Mouse (Mus musculus): ENCODE measurements around the gene Dexi.

The Dexi gene

GRCm38 (mm10) chr16:10540763-10541597, 1.9 kb downstream of the Dexi start:
- no peak for DNase-seq

- DNase-seq: no peak
Observed at GRCm38 (mm10) chr16:10536961-10537360, 5.9 kb downstream of the Dexi start.

- DNase-seq: no peak
Observed at GRCm38 (mm10) chr16:10536323-10536722, 6.5 kb downstream of the Dexi start.

- peak; percentile 49 to 64 for DNase-seq
Observed at GRCm38 (mm10) chr16:10534567-10534966, 8.3 kb downstream of the Dexi start.

- no peak for DNase-seq
Observed at GRCm38 (mm10) chr16:10533781-10534180, 9.1 kb downstream of the Dexi start.

GRCm38 (mm10) chr16:10530179-10530578, 12.7 kb downstream of the Dexi start:
- no peak for DNase-seq

- no peak for DNase-seq
Observed at GRCm38 (mm10) chr16:10528382-10528781, 14.5 kb downstream of the Dexi start.

- DNase-seq: peak; percentile 42 to 44
Observed at GRCm38 (mm10) chr16:10527046-10527644, 15.7 kb downstream of the Dexi start.

- DNase-seq: no peak
Observed at GRCm38 (mm10) chr16:10525610-10525980, 17.3 kb downstream of the Dexi start.

GRCm38 (mm10) chr16:10524866-10525609, 17.8 kb downstream of the Dexi start:
- DNase-seq: no peak

GRCm38 (mm10) chr16:10523650-10524049, 19.2 kb downstream of the Dexi start:
- DNase-seq: no peak

- peak; percentile 70 to 75 for DNase-seq
Observed at GRCm38 (mm10) chr16:10522811-10523210, 20.0 kb downstream of the Dexi start.

GRCm38 (mm10) chr16:10520908-10521614, 21.8 kb downstream of the Dexi start:
- DNase-seq: peak; percentile 80 to 89

- no peak for DNase-seq
Observed at GRCm38 (mm10) chr16:10518030-10518429, 24.8 kb downstream of the Dexi start.

GRCm38 (mm10) chr16:10515953-10516572, 26.8 kb downstream of the Dexi start:
- DNase-seq: no peak

- DNase-seq: peak in 1 of 2 experiments; percentile 58
Observed at GRCm38 (mm10) chr16:10511134-10511520, 31.7 kb downstream of the Dexi start.

- DNase-seq: peak; percentile 88
Observed at GRCm38 (mm10) chr16:10510477-10511133, 32.2 kb downstream of the Dexi start.

- no peak for DNase-seq
Observed at GRCm38 (mm10) chr16:10508691-10509090, 34.2 kb downstream of the Dexi start.

GRCm38 (mm10) chr16:10507445-10507844, 35.4 kb downstream of the Dexi start:
- no peak for DNase-seq

GRCm38 (mm10) chr16:10503058-10503457, 39.8 kb downstream of the Dexi start:
- DNase-seq: no peak

- no peak for DNase-seq
Observed at GRCm38 (mm10) chr16:10501865-10502264, 41.0 kb downstream of the Dexi start.

GRCm38 (mm10) chr16:10499122-10499521, 43.7 kb downstream of the Dexi start:
- DNase-seq: no peak

All from cerebellum, postnatal 36 days (tissue).